Mouse (Mus musculus) CH12.LX (cell line): ENCODE data around the gene Tbc1d30.

Source experiments
- CTCF ChIP-seq, 2 experiments: IDR thresholded peaks in 1 of 2; conservative IDR thresholded peaks in 1 of 2; 2 replicates each; pipeline ENCODE4 v1.5.1; 2011 to 2012; ENCODE audit warnings: low read depth in 2 of 2, low read length in 2 of 2, improper control_type of control experiment in 1 of 2, inconsistent platforms in 1 of 2, mild to moderate bottlenecking in 1 of 2, moderate library complexity in 1 of 2
- E2F4 ChIP-seq: IDR thresholded peaks from 2 replicates; pipeline ENCODE4 v1.6.1; 2011; ENCODE audit warnings: low read depth, low read length, improper control_type of control experiment; ENCODE audit not compliant: insufficient replicate concordance
- EP300 ChIP-seq: IDR thresholded peaks from 2 replicates; pipeline ENCODE4 v1.6.1; 2011; ENCODE audit warnings: low read length, improper control_type of control experiment
- ETS1 ChIP-seq: conservative IDR thresholded peaks from 2 replicates; pipeline ENCODE4 v1.6.1; 2012; ENCODE audit warnings: low read depth, mild to moderate bottlenecking, inconsistent platforms, low read length, improper control_type of control experiment, moderate library complexity
- KAT2A ChIP-seq: IDR thresholded peaks from 2 replicates; pipeline ENCODE4 v1.6.1; 2012; ENCODE audit warnings: low read length, improper control_type of control experiment, inconsistent platforms; ENCODE audit not compliant: insufficient replicate concordance
- MAX ChIP-seq: IDR thresholded peaks from 2 replicates; pipeline ENCODE4 v1.6.1; 2011; ENCODE audit warnings: low read length, improper control_type of control experiment
- POLR2AphosphoS2 ChIP-seq: IDR thresholded peaks from 2 replicates; pipeline ENCODE4 v1.6.1; 2011; ENCODE audit warnings: low read depth, low read length, improper control_type of control experiment
- USF2 ChIP-seq: conservative IDR thresholded peaks from 2 replicates; pipeline ENCODE4 v1.6.1; 2011; ENCODE audit warnings: low read depth, low read length, improper control_type of control experiment
- ZC3H11A ChIP-seq: IDR thresholded peaks from 2 replicates; pipeline ENCODE4 v1.6.1; 2012; ENCODE audit warnings: low read depth, mild to moderate bottlenecking, inconsistent platforms, low read length, improper control_type of control experiment

DNA sequence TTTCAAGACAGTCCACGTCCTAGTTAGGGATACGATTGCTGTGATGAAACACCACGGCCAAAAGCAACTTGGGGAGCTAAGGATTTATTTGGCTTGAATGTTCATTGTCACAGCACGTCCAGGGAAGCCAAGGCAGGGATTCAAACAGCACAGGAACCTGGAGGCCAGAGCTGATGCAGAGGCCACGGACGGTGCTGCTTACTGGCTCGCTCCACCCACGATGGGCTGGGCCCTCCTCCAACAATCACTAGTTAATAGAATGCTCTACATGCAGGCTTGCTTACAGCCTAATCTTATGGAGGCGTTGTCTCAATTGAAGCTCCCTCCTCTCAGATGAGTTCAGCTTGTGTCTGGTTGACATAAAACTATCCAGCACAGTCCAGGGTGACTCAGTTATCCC is 16.7 kb upstream of the Tbc1d30 start:
- no peak for TF ChIP-seq CTCF (conservative IDR thresholded peaks at IDR 0.05 in 1 of 2, IDR thresholded peaks at IDR 0.05 in 1 of 2; ENCODE audit: low read depth in 2 of 2, low read length in 2 of 2)
- TF ChIP-seq MAX, result no peak
- no peak for TF ChIP-seq ETS1
- no peak for TF ChIP-seq POLR2AphosphoS2
- TF ChIP-seq ZC3H11A, result no peak
- no peak for TF ChIP-seq EP300
- TF ChIP-seq USF2, result no peak
- TF ChIP-seq KAT2A, result no peak
- no peak for TF ChIP-seq E2F4
